Mouse (Mus musculus) common myeloid progenitor, adult 5-6 weeks (primary cell): Measurements from ENCODE around the gene Mettl2. TPM values are rescaled to one million over a fixed set of nuclear protein-coding genes. Genes with fewer than 3 reads are reported as not detected.

Experiments used
- total RNA-seq: library from RNA; stranded (forward); fragments of 200-1000, 187-1606 nt; gene quantifications from 2 replicates; pipeline ENCODE4 v1.2.3, GENCODE M21; 2017

Gene Mettl2
- total RNA-seq, 1 experiment from 2014 or later, result 33.8 TPM

Other genes starting within 250 kb of the Mettl2 start
- gene Efcab3, start 62.8 kb upstream of the Mettl2 start, total RNA-seq, result not detected in 2 replicates
- gene Gm10842, start 20.5 kb downstream of the Mettl2 start, total RNA-seq, result 6.4 TPM in 1 of 2 replicates, not detected in the other
- gene Tlk2, start 52.4 kb downstream of the Mettl2 start, total RNA-seq, result 83.9 and 106 TPM in 2 replicates
- gene Mrc2, start 166.2 kb downstream of the Mettl2 start, total RNA-seq, result not detected in 2 replicates